Mouse (Mus musculus) cerebellum, postnatal 36 days (tissue): ENCODE data around the gene Ociad1.

Experiments
- DNase-seq, 2 experiments: peaks; one replicate each; pipeline ENCODE4 v3.0.0; 2021 to 2022; ENCODE audit warnings: mixed read lengths in 2 of 2

Ociad1 gene

GRCm38 (mm10) chr5:73292502-73293457, at the start of gene Ociad1:
Gene Ociad1, plus strand, starts transcription at chr5:73292784.
- DNase-seq = peak; percentile 93 to 94

GRCm38 (mm10) chr5:73244403-73244802, 48.2 kb upstream of the Ociad1 start:
- DNase-seq = no peak

GRCm38 (mm10) chr5:73246414-73246813, 46.2 kb upstream of the Ociad1 start:
- no peak for DNase-seq

- no peak for DNase-seq
Measured at GRCm38 (mm10) chr5:73248211-73248610, 44.4 kb upstream of the Ociad1 start.

- no peak for DNase-seq
Measured at GRCm38 (mm10) chr5:73249341-73249740, 43.2 kb upstream of the Ociad1 start.

GRCm38 (mm10) chr5:73252739-73253138, 39.8 kb upstream of the Ociad1 start:
- no peak for DNase-seq

- no peak for DNase-seq
Measured at GRCm38 (mm10) chr5:73254660-73255059, 37.9 kb upstream of the Ociad1 start.

- peak; percentile 60 to 65 for DNase-seq
Measured at GRCm38 (mm10) chr5:73255321-73256251, 37.0 kb upstream of the Ociad1 start.

GRCm38 (mm10) chr5:73256352-73257065, 36.1 kb upstream of the Ociad1 start, which contains the start of gene Fryl:
Gene Fryl, minus strand, starts transcription at chr5:73256619.
- DNase-seq = peak; percentile 92 to 96

GRCm38 (mm10) chr5:73257096-73257495, 35.5 kb upstream of the Ociad1 start:
- no peak for DNase-seq

- no peak for DNase-seq
Measured at GRCm38 (mm10) chr5:73257723-73258122, 34.9 kb upstream of the Ociad1 start.

GRCm38 (mm10) chr5:73264122-73264521, 28.5 kb upstream of the Ociad1 start:
- no peak for DNase-seq

- DNase-seq = no peak
Measured at GRCm38 (mm10) chr5:73265460-73265859, 27.1 kb upstream of the Ociad1 start.

GRCm38 (mm10) chr5:73268636-73269213, 23.9 kb upstream of the Ociad1 start:
- DNase-seq = no peak

GRCm38 (mm10) chr5:73270612-73271011, 22.0 kb upstream of the Ociad1 start:
- DNase-seq = no peak

- DNase-seq = no peak
Measured at GRCm38 (mm10) chr5:73273171-73273570, 19.4 kb upstream of the Ociad1 start.

- no peak for DNase-seq
Measured at GRCm38 (mm10) chr5:73274941-73275340, 17.6 kb upstream of the Ociad1 start.

- DNase-seq = no peak
Measured at GRCm38 (mm10) chr5:73279190-73279589, 13.4 kb upstream of the Ociad1 start.

- DNase-seq = no peak
Measured at GRCm38 (mm10) chr5:73279732-73280566, 12.6 kb upstream of the Ociad1 start.

GRCm38 (mm10) chr5:73280567-73280850, 12.1 kb upstream of the Ociad1 start:
- no peak for DNase-seq

- no peak for DNase-seq
Measured at GRCm38 (mm10) chr5:73284046-73284445, 8.5 kb upstream of the Ociad1 start.
